Mouse (Mus musculus) hindbrain, embryonic 13.5 days (tissue): ENCODE results near the gene Vmn1r113. TPM values are rescaled to one million over a fixed set of nuclear protein-coding genes. Genes with fewer than 3 reads are reported as not detected.
"Not testable (repeated sequence)": the region's sequence is repeated elsewhere in the genome, so short reads cannot be mapped to it uniquely, and the experiment has no call there.

Experiments used
- ATAC-seq: fragments of 200-750 bp; cut with Nextera tagmentation; 2 replicates; pipeline ENCODE4 v1.8.0; 2017; ENCODE audit warnings: moderate TSS enrichment; ENCODE audit not compliant: low FRiP score
- H3K27ac ChIP-seq: fragments of 300-500 bp; sonication (generic); 2 replicates; pipeline ENCODE4 v1.5.1; 2015; ENCODE audit warnings: inconsistent platforms, mild to moderate bottlenecking, moderate library complexity
- H3K27me3 ChIP-seq: fragments of 300-500 bp; sonication (generic); 2 replicates; pipeline ENCODE4 v1.6.1; 2015; ENCODE audit warnings: mild to moderate bottlenecking, inconsistent platforms
- H3K36me3 ChIP-seq: fragments of 300-500 bp; sonication (generic); 2 replicates; pipeline ENCODE4 v1.6.1; 2015; ENCODE audit warnings: mild to moderate bottlenecking, inconsistent platforms
- H3K4me1 ChIP-seq: fragments of 300-500 bp; sonication (generic); replicated peaks from 2 replicates; pipeline ENCODE4 v1.6.1; 2015; ENCODE audit warnings: inconsistent platforms
- H3K4me2 ChIP-seq: fragments of 300-500 bp; sonication (generic); 2 replicates; pipeline ENCODE4 v1.6.1; 2015; ENCODE audit warnings: inconsistent platforms, mild to moderate bottlenecking, moderate library complexity
- H3K4me3 ChIP-seq: fragments of 300-500 bp; sonication (generic); 2 replicates; pipeline ENCODE4 v1.5.1; 2015; ENCODE audit warnings: mild to moderate bottlenecking, inconsistent platforms
- H3K9ac ChIP-seq: fragments of 300-500 bp; sonication (generic); 2 replicates; pipeline ENCODE4 v1.6.1; 2015; ENCODE audit warnings: mild to moderate bottlenecking, inconsistent platforms
- H3K9me3 ChIP-seq: fragments of 300-500 bp; sonication (generic); 2 replicates; pipeline ENCODE4 v1.6.1; 2016; ENCODE audit warnings: inconsistent platforms
- WGBS: fragments of 180-500 bp; shearing (Covaris S2); methylation state at CpG from one replicate; pipeline ENCODE4 v1.1.7; 2015; 5-methylcytosine and 5-hydroxymethylcytosine counted together
- polyA plus RNA-seq: library from polyadenylated mRNA; unstranded; fragments of >200 nt; fragmentation: Nextera tagmentation; extraction: Ambion mirVana; gene quantifications from 2 replicates; pipeline ENCODE4 v1.2.1, GENCODE M21; 2015

Vmn1r113 gene
- not detected in 2 replicates for polyA plus RNA-seq

DNA sequence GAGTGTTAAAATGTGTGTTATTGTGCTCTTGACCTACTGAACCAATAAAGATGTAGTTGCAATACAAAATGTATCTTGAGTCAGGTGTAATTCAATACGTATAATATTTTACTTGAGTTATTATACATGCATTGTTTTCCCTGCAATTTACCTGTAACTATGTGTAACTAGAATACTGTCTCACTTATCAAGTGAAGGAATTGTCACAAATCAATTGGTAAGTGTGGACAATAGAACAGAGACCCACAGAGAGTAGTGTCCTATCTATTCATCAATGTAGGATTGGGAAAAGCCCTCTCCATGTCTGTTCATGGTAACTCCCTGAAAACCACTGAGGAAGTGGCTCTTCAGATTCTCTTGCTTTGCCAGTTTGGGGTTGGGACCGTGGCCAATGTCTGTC, at the start of gene Vmn1r113:
Gene Vmn1r113, plus strand, starts transcription at position 301 of the 400 bp plus-strand sequence.
- not testable (repeated sequence) for ATAC-seq, H3K9me3 ChIP-seq, H3K9ac ChIP-seq, H3K4me2 ChIP-seq, H3K4me1 ChIP-seq, H3K36me3 ChIP-seq, H3K27ac ChIP-seq, H3K27me3 ChIP-seq, H3K4me3 ChIP-seq
- 67% methylated on average over 2 of the region's 2 CpGs for WGBS

DNA sequence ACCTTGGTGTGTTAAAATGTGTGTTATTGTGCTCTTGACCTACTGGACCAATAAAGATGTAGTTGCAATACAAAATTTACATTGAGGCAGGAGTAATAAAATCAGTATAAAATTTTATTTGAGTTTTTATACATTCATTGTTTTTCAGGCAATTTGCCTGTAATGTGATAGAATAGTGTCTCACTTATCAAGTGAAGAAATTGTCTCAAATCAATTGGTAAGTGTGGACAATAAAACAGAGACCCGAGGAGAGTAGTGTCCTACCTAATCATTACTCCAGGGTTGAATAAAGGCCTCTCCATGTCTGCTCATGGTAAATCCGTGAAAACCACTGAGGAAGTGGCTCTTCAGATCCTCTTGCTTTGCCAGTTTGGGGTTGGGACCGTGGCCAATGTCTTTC, 16.2 kb upstream of the Vmn1r113 start, which contains the start of gene Vmn1r112:
Gene Vmn1r112, plus strand, starts transcription at position 301 of the 400 bp plus-strand sequence.
- H3K4me3 ChIP-seq, ATAC-seq, H3K9ac ChIP-seq, H3K27ac ChIP-seq, H3K27me3 ChIP-seq, H3K9me3 ChIP-seq, H3K4me2 ChIP-seq, H3K36me3 ChIP-seq, H3K4me1 ChIP-seq: not testable (repeated sequence)
- WGBS, result no CpG with 5 or more reads among the region's 3 CpGs

DNA sequence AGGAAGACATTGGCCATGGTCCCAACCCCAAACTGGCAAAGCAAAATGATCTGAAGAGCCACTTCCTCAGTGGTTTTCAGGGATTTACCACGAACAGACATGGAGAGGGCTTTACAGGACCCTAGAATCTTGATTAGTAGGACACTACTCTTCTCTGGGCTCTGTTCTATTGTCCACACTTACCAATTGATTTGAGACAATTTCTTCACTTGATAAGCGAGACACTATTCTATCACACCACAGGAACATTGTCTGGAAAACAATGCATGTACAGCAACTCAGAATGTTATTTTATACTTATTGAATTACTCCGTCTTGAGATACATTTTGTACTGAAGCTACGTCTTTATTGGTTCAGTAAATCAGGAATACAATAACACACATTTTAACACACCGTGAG, 25.0 kb downstream of the Vmn1r113 start, which contains the start of gene Vmn1r114:
Gene Vmn1r114, minus strand, starts transcription at position 101 of the 400 bp plus-strand sequence.
- H3K27me3 ChIP-seq, H3K27ac ChIP-seq, H3K4me3 ChIP-seq, H3K36me3 ChIP-seq, H3K9ac ChIP-seq, H3K4me1 ChIP-seq, H3K9me3 ChIP-seq, ATAC-seq, H3K4me2 ChIP-seq: not testable (repeated sequence)
- WGBS, result no CpG with 5 or more reads among the region's 5 CpGs

Other genes with a start within 250 kb of the Vmn1r113 start
- not detected in 2 replicates for gene Gm5726, start 241.5 kb upstream of the Vmn1r113 start, polyA plus RNA-seq
- gene Gm4141, start 211.0 kb upstream of the Vmn1r113 start, polyA plus RNA-seq, result not detected in 2 replicates
- gene Gm4513, start 188.3 kb upstream of the Vmn1r113 start, polyA plus RNA-seq, result not detected in 2 replicates
- not detected in 2 replicates for gene Vmn1r107, start 118.4 kb upstream of the Vmn1r113 start, polyA plus RNA-seq
- not detected in 2 replicates for gene Vmn1r111, start 84.1 kb upstream of the Vmn1r113 start, polyA plus RNA-seq
- not detected in 2 replicates for gene Gm10668, start 56.7 kb upstream of the Vmn1r113 start, polyA plus RNA-seq
- not detected in 2 replicates for gene Vmn1r112, start 16.1 kb upstream of the Vmn1r113 start, polyA plus RNA-seq
- not detected in 2 replicates for gene Vmn1r114, start 24.9 kb downstream of the Vmn1r113 start, polyA plus RNA-seq
- gene Vmn1r115, start 57.7 kb downstream of the Vmn1r113 start, polyA plus RNA-seq, result not detected in 2 replicates
- gene Vmn1r116, start 85.0 kb downstream of the Vmn1r113 start, polyA plus RNA-seq, result not detected in 2 replicates
- not detected in 2 replicates for gene Vmn1r117, start 96.8 kb downstream of the Vmn1r113 start, polyA plus RNA-seq
- gene Vmn1r118, start 125.1 kb downstream of the Vmn1r113 start, polyA plus RNA-seq, result not detected in 2 replicates
- gene Vmn1r119, start 225.2 kb downstream of the Vmn1r113 start, polyA plus RNA-seq, result not detected in 2 replicates